Mouse (Mus musculus) gastrocnemius, adult 8-10 months (tissue): ENCODE data around the gene Hspa12b. TPM values are rescaled to one million over a fixed set of nuclear protein-coding genes. Genes with fewer than 3 reads are reported as not detected.
A peak's percentile ranks its signal among the peaks of the same experiment; 100 is the strongest.

ENCODE experiments used
- DNase-seq, 2 experiments: peaks; one replicate each; pipeline ENCODE4 v3.0.0; 2022; ENCODE audit warnings: low spot score in 2 of 2
- total RNA-seq, 4 experiments: library from RNA; stranded (reverse); gene quantifications; 2 replicates each; pipeline ENCODE4 v1.2.4; 2022

The Hspa12b gene
- total RNA-seq, 4 experiments from 2014 or later = 6.8 to 9.2 (median 6.9) TPM

- DNase-seq = peak in 1 of 2 experiments; percentile 1
Measured at GRCm38 (mm10) chr2:131128636-131129157, 1.6 kb downstream of the Hspa12b start.

GRCm38 (mm10) chr2:131129836-131130235, 2.8 kb downstream of the Hspa12b start:
- no peak for DNase-seq

GRCm38 (mm10) chr2:131130849-131131248, 3.8 kb downstream of the Hspa12b start:
- no peak for DNase-seq

GRCm38 (mm10) chr2:131132111-131132888, 5.2 kb downstream of the Hspa12b start:
- no peak for DNase-seq

- no peak for DNase-seq
Measured at GRCm38 (mm10) chr2:131132930-131133547, 6.0 kb downstream of the Hspa12b start, which contains the start of gene Gm11037. Gm11037 (plus strand) TSS chr2:131133497.

GRCm38 (mm10) chr2:131134381-131134780, 7.3 kb downstream of the Hspa12b start:
- no peak for DNase-seq

GRCm38 (mm10) chr2:131134826-131135400, 7.8 kb downstream of the Hspa12b start:
- no peak for DNase-seq

GRCm38 (mm10) chr2:131135521-131136139, 8.6 kb downstream of the Hspa12b start:
- DNase-seq = no peak

- DNase-seq = peak in 1 of 2 experiments; percentile 0
Measured at GRCm38 (mm10) chr2:131138296-131138695, 11.2 kb downstream of the Hspa12b start.

GRCm38 (mm10) chr2:131138760-131139159, 11.7 kb downstream of the Hspa12b start:
- DNase-seq = no peak

- DNase-seq = no peak
Measured at GRCm38 (mm10) chr2:131139287-131139686, 12.2 kb downstream of the Hspa12b start.

- no peak for DNase-seq
Measured at GRCm38 (mm10) chr2:131139886-131140532, 12.9 kb downstream of the Hspa12b start.

- no peak for DNase-seq
Measured at GRCm38 (mm10) chr2:131140533-131140905, 13.4 kb downstream of the Hspa12b start.

GRCm38 (mm10) chr2:131141336-131141986, 14.4 kb downstream of the Hspa12b start:
- DNase-seq = no peak

GRCm38 (mm10) chr2:131142592-131142991, 15.5 kb downstream of the Hspa12b start:
- DNase-seq = peak; percentile 72 to 73

GRCm38 (mm10) chr2:131143007-131143780, 16.1 kb downstream of the Hspa12b start:
- DNase-seq = no peak

- DNase-seq = no peak
Measured at GRCm38 (mm10) chr2:131145121-131145520, 18.0 kb downstream of the Hspa12b start.

GRCm38 (mm10) chr2:131145536-131145935, 18.5 kb downstream of the Hspa12b start:
- DNase-seq = no peak

GRCm38 (mm10) chr2:131146193-131147042, 19.3 kb downstream of the Hspa12b start:
- DNase-seq = no peak
